Mouse (Mus musculus): ENCODE results near the gene Gm20388.

GRCm38 (mm10) chr8:123108010-123108409 is 3197.4 kb downstream of the Gm20388 start:
- TF ChIP-seq POLR2A (IDR thresholded peaks at IDR 0.05; ENCODE audit: insufficient read depth, low read length) (no peak), CTCF (IDR thresholded peaks at IDR 0.05; ENCODE audit: low read depth, low read length) (no peak), EP300 (IDR thresholded peaks at IDR 0.05; ENCODE audit: insufficient read depth, low read depth, low read length) (no peak)

Measured in ES-Bruce4 (cell line).